Mouse (Mus musculus): ENCODE measurements around the gene Tbxas1.

GRCm38 (mm10) chr6:39018805-39019204 is 143.6 kb downstream of the Tbxas1 start:
- TF ChIP-seq CTCF (IDR thresholded peaks at IDR 0.05; ENCODE audit: borderline replicate concordance, insufficient read depth, low read depth, low read length) (no peak), POLR2A (IDR thresholded peaks at IDR 0.05; ENCODE audit: borderline replicate concordance, insufficient read depth, low read length) (no peak)

All from cerebellum, adult 2 months (tissue).